Mouse (Mus musculus) effector memory CD4-positive, alpha-beta T cell, adult 7 months (primary cell): ENCODE measurements around the gene Snrnp48. TPM values are rescaled to one million over a fixed set of nuclear protein-coding genes. Genes with fewer than 3 reads are reported as not detected.

Source experiments
- polyA plus RNA-seq: library from polyadenylated mRNA; unstranded; fragments of 100-300 nt; shearing (Covaris generic); gene quantifications from one replicate; pipeline ENCODE4 v1.2.1, GENCODE M21; 2017

The Snrnp48 gene
- 71.5 TPM for polyA plus RNA-seq

DNA sequence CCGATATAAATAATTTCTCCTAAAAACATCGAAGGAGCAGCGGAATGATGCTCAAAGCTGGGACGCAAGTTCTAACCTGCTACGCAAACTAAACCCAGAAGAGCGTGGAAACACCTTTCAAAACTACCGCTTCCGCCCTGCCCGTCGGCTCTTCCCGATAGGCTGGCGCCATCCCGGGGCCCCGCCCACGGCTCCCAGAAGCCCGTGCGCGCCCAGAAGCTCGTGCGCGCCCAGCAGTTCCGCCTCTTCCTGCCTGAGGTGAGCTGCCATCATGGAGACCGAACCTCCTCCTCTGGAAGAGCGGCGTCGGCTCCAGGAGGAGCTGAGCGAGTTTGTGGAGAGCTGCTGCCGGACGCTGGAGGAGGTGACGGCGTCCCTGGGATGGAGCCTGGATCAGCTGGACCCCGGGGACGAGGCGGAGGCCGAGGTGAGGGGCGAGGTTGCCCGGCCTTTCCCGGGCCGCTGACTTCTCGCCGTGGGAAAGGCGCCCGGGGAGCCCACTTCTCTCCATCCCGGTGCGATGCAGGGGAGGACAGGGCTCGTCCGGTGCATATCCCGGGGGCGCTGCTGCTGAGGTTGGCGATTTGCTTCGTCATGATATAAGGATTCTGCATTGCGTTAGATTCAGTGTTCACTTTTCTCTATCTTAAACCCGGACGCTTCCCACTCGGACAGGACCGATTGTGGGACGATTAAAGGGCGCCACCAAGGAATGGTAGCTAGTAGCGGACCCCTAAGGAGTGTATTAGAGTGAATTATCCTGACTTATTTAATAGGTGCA is at the start of gene Snrnp48:
Gene Snrnp48, plus strand, starts transcription at position 237 of the 781 bp plus-strand sequence.

Other genes with a start within 250 kb of the Snrnp48 start
- gene Ssr1, start 210.7 kb upstream of the Snrnp48 start, polyA plus RNA-seq, result 46.7 TPM
- 137 TPM for gene Riok1, start 167.9 kb upstream of the Snrnp48 start, polyA plus RNA-seq
- gene Cage1, start 167.9 kb upstream of the Snrnp48 start, polyA plus RNA-seq, result 0.33 TPM
- gene Dsp, start 53.6 kb upstream of the Snrnp48 start, polyA plus RNA-seq, result 0.05 TPM
- not detected for gene Bmp6, start 140.2 kb downstream of the Snrnp48 start, polyA plus RNA-seq